Mouse (Mus musculus): Measurements from ENCODE around the gene Tubb2a. TPM values are rescaled to one million over a fixed set of nuclear protein-coding genes. Genes with fewer than 3 reads are reported as not detected.
"Not testable (repeated sequence)": the region's sequence is repeated elsewhere in the genome, so short reads cannot be mapped to it uniquely, and the experiment has no call there.

Tubb2a gene
- total RNA-seq, 4 experiments from 2014 or later, result 29.1 to 49.7 (median 41.1) TPM

DNA sequence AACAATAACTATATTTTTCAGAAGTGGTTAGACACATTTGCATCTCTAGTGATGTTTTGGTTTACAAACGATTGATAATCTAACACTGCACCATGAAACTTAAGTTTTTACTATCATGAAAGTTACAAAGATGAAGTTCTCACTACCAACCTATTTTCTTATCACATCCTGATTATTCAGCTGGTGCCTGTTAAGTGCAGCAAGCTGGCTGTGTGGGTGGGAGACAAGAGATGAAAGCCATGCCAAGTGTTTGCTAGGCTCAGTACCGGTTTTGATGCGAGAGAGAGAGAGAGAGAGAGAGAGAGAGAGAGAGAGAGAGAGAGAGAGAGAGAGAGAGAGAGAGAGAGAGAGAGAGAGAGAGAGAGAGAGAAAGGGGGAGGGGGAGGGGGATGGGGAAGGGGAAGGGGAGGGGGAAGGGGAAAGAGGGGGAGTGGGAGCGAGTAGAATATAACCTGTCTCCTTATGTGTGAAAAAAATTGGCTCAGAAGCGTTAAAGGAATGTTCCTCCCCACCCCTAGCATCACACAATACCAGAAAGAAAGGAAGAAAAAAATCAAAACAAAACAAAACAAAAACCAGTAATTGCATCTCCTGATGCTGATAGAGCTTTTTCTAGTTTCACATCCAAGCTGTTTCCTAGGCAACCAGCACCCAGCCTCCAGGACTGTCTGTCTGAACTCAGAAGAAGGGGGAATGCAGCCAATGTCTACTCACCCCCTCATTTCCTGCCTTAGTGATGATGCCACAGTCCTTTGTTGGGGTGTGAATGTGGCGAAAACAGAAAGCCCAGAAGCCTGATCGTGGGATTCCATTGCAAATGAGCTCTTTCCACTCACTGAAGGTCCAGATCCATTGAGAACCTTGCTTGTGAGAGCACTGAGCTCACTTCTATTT is 18.0 kb upstream of the Tubb2a start:
- peak; percentile 69 for DNase-seq (ENCODE audit: low spot score)

DNA sequence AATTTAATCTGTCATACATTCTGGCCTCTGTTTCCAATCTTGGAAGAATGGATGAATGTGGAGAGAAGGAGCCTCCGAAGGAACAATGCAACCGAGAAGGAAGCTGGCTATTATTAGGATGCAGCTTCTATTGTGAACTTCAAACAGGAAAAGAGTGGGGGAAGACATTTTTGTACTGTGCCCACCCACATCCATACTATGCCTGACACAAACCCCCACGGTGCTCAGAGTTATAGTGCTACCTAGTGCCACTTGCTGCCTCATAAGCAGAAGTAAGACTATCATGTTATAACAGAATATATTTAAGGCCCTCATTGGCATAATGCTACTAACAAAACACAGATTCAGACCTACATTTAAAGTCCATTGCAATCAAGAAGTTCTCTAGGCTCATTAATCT is 11.6 kb upstream of the Tubb2a start:
- DNase-seq (ENCODE audit: low spot score), result no peak

DNA sequence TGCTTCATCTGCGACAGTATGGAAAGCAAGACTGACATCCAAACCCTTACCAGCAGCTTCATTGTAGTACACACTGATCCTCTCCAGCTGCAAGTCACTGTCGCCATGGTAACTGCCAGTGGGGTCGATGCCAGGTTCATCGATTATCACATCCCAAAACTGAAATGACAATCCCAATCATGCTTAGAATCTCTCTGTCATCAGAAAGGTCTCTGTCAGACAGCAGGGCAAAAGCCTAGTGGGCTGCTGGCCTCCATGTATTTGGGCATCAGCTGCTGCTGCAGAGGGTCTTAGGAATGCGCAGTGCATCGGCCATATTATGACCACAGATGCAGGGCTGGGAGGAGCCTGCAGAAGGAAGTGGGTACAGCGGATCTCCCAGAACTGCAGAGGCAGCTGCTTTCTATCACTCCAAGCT is 11.1 kb upstream of the Tubb2a start:
- DNase-seq (ENCODE audit: low spot score), result no peak

DNA sequence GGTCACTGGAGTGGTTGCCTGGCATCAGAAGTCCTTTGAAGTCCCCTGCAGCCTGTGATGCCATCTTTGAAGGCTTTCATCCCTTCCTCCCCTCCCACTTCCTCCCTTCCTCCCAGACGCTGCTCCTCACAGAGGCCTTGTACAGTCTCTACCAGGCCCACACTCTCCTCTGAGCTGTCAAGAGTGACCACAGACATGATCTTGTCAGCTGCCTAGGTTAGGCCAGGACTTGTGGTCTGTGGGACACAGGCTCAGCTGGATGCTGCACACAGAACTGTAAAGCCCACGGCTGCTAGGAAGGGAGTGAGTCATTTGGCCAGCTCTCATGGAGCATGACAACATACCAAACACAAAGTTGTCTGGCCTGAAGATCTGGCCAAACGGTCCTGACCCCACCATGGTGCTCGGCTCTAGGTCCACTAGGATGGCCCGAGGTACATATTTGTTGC is 10.4 kb upstream of the Tubb2a start:
- not testable (repeated sequence) for DNase-seq (ENCODE audit: low spot score)

DNA sequence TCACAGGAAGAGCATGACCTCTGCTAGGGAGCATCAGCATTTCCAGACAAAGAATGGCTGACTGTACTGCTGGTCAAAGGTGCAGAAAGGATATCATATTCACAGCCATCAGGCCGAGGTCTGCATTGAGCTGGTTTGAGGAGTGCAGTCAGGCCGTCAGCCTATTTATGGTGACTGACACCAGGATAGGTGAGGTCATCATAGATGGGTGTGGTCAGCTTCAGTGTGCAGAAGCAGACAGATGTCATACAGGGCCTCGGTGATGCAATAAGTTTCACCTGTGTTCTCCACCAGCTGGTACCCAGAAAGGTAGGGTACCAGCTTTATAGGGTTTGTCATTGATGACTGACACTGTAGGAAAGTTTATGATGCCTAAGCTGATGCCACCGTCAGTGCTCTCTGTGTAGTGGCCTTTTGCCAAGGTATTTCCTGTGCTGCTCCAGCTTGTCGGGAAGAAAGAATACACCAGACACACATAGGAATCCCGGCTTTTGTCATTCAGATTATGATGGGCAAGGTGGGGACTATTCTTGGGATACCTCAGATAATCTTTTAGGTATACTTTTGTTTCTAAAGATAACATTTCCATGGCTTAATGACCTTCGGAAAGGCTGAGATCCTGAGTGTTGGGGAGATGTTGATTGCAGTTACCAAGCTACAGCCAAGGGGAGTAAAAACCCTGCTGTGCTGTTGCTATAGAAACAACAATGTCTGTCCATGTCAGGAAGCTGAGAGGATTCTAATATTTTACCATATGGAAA is 9.4 kb upstream of the Tubb2a start:
- no peak for DNase-seq (ENCODE audit: low spot score)

DNA sequence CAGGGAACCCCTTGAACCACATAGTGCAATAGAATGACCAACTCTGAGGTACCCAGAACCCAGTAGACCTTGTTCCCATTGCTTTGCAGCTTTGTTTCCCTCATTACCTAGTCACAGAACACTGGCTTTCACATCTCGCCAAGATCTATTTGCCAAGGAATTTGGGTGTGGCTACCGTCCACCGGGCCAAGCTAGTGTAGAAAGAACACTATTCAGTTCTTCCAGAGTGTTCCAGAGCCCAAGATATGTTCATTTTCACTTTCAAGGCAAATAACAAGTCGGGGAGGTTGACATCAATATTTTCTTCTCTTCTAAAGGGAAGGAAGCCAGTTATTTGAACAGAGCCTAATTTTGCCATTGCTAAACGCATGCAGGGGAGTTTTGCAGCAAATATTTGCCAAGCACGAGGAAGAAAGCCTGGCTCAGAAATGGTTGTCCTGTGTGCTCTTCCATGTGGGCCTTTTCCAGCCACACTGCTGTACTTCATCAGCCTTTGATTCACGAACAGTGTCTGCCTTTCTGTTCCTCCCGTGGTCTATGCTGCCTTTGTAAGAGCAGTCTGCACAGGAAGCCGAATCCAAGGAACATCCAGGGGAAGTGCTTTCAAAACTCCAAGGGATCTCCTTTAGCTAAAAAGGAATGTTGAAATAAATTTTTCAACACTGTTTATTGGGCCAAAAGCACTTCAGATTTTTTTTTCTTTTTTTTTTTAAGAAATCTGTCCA is 6.4 kb upstream of the Tubb2a start:
- peak; percentile 89 for DNase-seq (ENCODE audit: low spot score)

DNA sequence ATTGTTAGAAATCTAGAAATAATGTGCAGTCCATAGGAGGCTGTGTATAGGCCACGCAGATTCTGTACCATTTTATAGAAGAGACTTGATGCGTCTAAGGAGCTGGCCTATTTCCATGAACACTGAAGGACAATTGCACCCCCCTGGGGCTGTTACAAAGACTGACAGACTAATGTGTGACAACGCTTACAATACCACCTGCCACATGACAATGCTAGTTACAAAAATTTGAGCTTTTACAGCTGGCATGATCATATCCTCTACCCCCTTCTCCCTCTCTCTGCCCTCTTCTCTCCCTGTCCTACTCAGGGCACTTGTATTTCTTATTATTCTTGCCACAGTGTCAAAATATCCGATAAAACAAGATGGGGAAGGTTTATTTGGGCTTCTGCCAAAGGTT is 4.1 kb upstream of the Tubb2a start:
- DNase-seq (ENCODE audit: low spot score), result no peak

DNA sequence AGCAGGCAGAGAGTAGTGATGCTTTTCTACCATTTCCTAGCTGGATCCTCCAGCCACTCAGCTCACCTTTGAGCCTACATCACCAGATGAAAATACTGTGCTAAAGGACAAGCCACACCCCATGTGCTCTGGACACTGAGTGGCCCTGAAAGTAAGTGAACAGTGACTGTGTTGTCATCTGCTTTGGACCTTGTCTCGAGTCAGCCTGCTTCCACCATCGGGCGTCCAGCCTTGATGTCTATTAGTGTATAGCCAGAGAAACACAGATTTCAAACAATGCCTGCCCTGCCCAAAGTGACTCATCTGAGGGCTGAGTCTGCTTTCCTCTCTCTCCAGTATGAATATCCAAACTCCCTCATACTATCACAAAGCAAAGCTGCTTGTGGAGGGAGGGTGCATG is 2.0 kb upstream of the Tubb2a start:
- no peak for DNase-seq (ENCODE audit: low spot score)

DNA sequence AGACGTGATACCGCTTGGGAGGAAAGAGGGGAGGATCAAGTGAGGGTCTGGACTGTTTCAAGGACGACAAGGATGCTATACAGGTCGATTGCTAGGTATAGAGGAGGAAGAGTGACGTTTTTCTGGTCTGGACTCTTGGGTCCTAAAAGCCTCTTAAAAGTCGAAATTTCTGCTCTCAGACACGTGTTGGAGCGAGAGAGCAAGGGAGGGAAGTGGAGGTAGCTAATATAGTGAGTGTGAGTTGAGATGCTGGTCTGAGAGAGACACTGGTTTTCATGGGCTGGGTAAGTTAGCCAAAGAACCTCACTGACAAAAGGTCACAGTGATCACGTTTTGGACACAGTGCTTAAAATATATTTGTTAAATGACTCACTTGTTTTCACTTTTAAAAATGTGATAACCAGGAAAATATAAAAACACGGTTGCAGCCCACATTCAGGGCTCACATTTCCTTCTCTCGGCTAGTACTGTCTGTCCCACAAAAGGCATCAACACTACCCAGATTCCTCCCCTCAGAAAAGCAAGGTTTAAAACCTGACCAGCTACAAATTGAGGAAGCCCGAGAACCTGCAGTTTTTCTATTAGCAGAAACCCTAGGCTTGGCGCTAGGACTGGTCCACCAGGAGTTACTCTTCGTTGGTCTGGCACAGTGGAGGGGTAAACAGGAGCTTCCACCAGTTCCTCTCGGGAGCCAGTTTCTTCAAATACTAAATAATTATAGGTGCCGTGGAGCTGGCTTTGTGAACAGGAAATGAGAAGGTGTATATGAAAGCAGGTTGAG is 883 bp upstream of the Tubb2a start:
- DNase-seq (ENCODE audit: low spot score), result no peak

DNA sequence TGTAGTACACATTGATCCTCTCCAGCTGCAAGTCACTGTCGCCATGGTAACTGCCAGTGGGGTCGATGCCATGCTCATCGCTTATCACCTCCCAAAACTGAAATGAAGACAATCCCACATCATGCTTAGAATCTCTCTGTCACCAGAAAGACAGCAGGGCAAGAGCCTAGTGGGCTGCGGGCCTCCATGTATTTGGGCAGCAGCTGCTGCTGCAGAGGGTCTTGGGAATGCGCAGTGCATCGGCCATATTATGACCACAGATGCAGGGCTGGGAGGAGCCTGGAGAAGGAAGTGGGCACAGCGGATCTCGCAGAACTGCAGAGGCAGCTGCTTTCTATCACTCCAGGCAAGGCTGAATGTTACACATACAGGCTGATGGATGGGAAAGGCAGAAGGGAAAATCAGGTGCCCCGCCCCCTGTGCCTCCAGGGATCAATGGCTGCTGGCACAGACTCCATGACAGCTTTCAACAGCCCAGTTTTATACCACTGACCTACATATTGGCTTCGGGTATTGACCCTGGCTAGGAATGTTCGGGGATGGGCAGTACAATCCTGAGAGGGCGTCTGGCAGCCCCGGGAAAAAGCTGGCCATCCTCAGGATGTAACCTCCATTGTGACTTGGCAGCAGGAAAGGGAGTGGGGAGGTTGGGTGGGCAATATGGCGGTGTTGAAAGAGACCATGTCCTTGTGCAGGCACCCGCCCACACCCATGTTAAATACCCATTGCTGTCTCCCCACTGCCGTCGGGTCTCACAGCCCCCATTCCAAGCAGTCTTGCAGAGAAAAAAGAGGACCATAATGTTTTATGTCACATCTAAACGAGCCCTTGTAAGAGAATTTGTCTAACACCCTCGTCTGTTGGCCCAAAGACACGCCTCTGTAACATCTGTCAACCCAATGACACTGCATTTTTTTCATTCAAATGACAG is 981 bp downstream of the Tubb2a start:
- peak; percentile 45 for DNase-seq (ENCODE audit: low spot score)

DNA sequence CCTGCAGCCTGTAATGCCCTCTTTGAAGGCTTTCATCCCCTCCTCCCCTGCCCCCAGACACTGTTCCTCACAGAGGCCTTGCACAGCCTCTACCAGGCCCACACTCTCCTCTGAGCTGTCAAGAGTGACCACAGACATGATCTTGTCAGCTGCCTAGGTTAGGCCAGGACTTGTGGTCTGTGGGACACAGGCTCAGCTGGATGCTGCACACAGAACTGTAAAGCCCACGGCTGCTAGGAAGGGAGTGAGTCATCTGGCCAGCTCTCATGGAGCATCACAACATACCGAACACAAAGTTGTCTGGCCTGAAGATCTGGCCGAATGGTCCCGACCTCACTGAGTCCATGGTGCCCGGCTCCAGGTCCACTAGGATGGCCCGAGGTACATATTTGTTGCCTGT is 1.9 kb downstream of the Tubb2a start:
- not testable (repeated sequence) for DNase-seq (ENCODE audit: low spot score)

DNA sequence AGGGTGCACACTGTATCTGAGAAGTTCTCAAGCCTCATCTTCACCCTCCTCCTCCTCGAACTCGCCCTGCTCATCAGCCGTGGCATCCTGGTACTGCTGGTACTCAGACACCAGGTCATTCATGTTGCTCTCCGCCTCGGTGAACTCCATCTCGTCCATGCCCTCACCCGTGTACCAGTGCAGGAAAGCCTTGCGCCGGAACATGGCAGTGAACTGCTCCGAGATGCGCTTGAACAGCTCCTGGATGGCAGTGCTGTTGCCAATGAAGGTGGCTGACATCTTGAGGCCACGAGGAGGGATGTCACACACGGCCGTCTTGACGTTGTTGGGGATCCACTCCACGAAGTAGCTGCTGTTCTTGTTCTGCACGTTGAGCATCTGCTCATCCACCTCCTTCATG is 3.4 kb downstream of the Tubb2a start:
- not testable (repeated sequence) for DNase-seq (ENCODE audit: low spot score)

DNA sequence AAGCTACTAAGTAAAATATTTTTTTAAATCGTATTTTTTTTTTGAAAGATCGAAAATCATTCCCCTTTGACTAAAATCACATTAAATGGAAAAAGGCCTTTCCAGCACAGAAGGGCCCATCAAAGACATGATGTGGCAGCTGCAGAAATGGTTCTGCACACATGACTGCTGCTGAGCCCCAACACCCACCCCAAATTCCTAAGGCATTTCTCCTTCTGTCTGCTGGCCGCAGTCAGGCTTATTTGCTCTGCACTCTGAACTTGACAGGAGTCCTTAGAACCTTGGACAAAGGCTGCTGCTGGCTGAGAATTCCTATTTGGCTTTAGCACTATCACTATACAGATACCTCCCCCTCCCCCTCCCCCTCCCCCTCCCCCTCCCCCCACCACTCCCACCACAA is 5.0 kb downstream of the Tubb2a start:
- DNase-seq (ENCODE audit: low spot score), result no peak

DNA sequence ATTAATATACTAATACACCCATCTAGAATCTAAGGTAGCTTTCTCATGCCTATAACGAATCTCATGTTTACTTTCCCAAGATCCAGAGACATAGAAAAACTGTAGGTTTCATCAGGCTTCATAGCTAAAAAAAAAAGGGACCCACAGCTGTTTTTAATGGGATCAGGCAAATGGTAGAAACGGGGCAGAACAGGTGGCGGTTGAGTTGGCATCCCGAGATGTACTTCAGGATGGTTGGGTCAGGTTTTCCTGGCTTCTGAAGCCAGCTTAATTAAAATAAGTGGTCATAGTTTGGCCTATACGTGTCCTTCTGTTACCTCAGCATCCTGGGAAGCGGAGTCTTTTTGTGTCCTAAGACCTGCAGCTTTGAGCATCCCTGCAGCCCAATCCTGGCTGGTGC is 6.0 kb downstream of the Tubb2a start:
- no peak for DNase-seq (ENCODE audit: low spot score)

DNA sequence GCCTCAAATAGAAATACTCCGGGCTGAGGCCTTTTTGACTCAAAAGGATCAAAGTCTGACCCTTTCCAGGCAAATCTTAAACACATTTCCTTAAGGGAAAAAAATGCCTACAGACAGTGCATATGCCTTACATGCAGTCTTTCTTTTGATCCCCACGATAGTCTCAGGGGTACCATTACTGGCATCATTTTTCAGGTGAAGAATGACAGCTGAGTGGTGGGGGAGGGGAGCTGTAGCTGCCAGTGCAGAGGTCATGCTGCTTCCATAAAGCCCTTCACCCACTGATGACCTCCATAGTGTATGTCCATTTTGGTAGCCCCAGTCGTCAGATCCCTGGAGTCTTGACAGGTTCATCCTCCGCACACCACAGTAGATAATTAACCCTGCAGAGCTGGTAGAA is 7.5 kb downstream of the Tubb2a start:
- DNase-seq (ENCODE audit: low spot score), result no peak

DNA sequence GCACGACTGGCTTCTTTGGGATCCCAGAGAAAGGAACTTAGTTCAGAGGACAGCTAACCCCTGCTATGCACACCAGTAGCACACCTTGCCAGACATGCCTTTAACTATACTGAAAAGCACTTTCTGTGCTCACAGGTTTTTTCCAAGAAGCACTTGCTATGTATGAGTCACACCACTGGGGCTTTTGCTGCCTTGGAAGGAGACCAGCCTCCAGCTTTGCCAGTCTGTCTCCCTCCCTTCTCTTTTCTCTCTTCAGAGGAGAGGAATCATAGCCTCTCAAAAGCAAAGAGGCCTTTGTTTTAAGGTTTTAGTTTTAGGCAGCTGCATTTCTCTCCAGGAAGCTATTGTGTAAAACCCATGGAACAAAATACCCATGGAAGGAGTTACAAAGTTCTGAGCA is 11.5 kb downstream of the Tubb2a start:
- DNase-seq (ENCODE audit: low spot score), result no peak

DNA sequence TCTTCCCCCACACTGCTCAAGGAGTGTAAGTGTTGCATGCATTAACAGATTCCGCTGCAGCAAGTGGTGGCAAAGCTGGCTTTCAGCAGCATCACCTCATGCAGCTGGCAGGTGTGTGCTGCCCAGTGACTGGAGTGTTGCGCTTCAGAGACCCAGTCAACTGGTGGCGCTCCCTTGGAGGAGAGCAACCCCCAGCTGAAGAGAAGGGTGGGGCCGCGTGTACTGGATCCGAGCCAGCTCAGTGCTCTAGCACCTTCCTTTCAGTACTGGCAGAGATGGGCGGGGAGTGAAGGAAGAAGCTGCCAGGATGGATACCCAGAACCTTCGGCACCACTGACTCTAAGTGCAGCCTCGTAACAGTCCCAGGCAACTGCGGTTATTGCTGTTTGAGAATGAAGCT is 15.3 kb downstream of the Tubb2a start:
- no peak for DNase-seq (ENCODE audit: low spot score)

DNA sequence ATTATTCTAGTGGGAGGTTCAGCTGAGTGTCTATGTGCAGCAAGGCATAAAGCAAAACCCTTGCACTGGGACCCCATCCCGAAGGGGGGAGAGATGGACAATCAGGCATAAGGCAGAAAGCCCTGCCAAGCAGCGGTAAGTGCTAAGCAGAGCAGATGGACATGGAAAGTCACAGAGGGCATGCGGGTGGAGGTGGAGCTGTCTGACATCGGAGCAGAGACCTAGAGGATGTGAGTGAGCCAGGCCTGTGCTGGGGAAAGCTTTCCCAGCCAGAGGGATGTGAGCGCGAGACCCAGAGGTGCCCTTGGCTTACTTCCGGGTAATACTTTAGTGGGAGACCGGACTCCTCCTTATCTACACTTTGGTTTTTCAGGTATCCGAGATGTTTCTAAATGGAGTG is 17.7 kb downstream of the Tubb2a start:
- no peak for DNase-seq (ENCODE audit: low spot score)

DNA sequence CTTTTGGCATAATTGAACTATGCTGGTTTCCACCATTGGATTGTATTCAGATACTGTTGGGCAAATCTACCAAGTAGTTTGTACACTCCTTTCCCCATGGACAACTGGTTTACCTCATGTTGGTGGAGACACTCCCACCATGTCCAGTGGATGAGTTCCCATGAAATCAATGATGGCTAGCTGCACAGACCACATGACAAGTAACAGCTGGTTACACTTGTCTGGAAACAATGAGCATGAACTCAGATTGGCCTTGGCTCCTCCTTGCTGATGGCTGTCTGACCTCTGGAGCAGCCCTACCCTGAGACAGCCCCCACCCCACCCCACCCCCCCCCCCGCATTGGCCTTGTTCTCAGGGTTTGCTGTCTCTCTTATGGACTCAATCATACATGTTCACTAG is 20.6 kb downstream of the Tubb2a start:
- no peak for DNase-seq (ENCODE audit: low spot score)

DNA sequence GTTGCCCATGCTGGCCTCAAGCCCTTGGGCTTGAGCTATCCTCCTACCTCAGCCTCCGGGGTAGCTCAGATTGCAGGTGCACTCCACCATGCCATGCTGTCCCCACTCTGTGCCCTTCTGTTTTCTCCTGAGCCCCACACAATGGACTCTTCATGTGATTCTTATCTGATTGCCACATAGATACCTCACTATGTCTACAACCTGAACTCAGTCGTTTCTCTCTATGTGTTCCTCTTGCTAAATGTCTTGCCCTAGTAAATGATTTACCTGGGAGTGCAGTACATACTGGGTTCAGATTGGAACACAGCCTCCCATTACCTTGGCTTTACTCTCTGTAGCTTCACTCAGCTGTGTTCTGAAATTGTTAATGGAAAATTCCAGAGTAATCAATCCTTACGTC is 22.8 kb downstream of the Tubb2a start:
- DNase-seq (ENCODE audit: low spot score), result no peak
